Mouse (Mus musculus) heart, adult 11 months (tissue): ENCODE measurements around the gene Oxct1.
A peak's percentile ranks its signal among the peaks of the same experiment; 100 is the strongest.

Source experiments
- DNase-seq: peaks from one replicate; pipeline ENCODE4 v3.0.0; 2022

Oxct1 gene

DNA sequence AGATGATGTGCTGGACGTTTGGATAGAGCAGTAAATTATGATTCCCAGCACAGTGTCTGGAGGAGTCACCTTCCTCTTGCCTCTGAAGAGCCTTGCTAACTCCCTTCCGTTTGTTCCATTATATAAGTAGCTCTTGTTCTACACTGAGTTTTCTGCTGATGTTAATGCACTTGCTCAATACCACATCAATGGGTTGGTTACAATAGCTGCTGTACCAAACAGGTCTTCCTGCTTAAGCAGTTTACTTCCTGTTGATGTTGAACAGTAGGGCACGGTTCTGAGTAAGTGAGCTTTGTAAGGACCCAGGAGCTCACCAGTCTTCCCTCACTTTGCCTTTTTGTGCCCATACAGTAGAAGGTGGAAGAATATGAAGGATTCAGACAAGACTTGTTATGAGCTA lies 98.5 kb downstream of the Oxct1 start:
- peak; percentile 22 for DNase-seq

DNA sequence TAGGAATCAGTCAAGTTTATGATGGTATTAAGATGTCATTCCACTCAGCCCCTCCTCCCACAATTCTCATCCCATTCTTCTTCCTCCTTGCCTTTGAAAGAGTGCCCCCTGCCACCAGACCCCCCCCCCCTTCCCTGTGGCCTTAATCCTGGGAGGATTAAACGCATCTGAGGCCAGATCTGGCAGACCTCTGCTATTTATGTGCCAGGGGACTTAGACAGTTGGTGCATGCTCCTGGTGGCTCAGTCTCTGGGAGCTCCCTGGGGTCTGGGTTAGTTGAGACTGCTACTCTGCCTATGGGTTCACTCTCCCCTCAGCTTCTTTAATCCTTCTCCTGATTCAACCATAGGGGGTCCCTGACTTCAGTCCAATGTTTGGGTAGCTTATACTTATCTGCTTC lies 112.3 kb downstream of the Oxct1 start:
- DNase-seq, result no peak

DNA sequence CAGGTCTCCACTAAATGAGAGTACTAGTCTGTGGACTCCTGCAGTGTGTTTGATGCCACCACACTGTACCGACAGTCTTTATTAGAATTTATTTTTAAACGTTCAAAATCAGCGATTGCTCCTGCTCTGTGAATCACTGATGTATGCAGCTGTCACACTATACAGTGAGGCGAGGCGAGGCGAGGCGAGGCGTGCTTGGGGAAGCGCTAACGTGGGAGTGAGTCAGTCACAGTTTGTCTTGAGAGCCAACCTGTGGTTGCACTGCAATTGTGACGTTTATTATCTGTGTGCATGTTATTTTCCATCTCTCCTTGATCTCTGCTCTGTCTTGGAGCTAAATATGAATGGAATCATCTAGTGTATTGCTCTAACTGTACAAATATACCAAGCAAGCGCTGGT lies 113.3 kb downstream of the Oxct1 start:
- no peak for DNase-seq

DNA sequence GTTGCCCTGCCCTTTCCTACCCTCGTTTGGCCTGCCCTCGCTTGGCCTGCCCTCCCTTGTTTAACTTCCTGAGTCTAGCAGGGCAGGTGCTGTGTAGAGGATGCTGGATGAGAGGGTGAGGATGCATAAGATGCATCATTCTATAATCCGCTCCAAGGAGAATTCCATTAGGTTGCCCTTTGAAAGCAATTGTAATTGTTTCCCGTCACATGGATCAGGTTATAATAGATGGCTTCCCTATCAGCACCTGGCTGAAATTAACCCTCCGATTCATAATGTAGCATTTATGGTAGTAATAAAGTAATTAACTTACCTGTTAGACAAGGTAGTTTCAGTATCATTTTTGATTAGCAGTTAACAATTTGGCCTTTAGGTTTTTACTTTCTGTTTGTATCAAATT lies 119.2 kb downstream of the Oxct1 start:
- DNase-seq, result no peak

DNA sequence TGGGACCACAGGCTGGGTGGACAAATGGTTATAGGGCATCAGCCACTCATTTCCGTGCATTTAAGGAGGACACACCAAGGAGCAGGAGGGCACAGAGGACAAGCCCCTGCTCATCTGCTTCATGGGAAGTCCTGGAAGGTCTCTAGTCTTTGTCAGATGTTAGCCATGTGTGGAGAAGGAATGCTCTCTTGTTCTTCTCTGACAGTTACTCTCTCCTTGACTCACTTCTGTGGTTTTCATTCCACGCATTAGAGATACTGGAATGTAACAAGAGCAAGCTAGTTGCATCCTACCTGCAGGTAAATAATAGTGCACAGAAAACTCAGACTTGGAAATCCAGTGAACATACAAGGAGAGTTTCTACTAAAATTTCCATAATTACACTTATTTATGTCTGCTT lies 121.5 kb downstream of the Oxct1 start:
- DNase-seq, result no peak

DNA sequence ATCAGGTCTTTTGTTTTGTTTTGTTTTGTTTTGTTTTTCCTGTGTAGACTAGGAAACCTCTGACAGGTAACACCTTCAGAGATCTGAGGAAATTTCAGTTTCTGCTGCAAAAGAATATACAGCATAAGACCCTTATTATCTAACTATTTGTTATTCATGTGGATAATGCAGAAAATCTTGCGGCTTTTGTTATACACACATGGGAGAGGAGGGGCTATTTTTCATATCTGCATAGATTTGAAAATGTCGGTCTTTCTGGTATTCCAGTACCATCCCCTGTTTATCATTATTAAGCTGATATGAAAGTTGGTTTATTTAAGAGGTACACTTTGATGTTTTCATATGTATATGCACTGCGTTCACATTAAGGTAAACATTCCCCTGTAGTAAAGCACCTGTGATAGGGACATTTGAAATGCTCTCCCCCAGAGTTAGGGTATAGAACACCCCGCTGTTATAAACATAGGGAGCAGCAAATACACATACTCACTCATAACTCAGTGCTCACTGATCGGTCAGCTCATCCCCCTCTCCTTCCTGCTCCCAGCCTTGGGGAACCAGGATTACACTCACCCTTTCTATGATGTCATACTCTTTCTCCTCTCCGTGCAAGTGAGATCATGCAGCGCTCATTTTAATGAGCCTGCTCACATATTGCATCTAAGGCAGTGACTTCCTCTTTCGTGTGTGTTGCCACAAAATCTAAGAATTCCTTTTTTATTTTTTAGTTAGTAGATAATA lies 122.6 kb downstream of the Oxct1 start:
- no peak for DNase-seq

DNA sequence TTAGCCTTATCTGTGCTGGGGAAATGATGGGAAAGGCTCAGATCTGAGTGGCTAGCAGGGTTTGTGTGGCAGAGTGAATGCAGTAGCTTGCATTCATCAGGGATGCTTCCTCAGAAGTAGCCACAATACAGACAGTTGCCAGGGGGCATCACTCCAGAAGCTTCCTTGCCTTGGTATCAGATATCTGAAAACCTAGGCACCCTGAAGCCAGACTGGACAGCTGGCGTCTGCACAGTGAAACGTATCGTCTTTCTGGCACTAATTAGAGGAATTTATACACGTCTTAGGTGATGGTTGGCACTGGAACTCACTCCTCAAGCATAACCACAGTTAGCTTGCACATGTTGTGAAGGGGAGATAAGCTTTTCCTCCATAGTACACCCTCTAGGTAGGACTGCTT lies 128.5 kb downstream of the Oxct1 start:
- no peak for DNase-seq

DNA sequence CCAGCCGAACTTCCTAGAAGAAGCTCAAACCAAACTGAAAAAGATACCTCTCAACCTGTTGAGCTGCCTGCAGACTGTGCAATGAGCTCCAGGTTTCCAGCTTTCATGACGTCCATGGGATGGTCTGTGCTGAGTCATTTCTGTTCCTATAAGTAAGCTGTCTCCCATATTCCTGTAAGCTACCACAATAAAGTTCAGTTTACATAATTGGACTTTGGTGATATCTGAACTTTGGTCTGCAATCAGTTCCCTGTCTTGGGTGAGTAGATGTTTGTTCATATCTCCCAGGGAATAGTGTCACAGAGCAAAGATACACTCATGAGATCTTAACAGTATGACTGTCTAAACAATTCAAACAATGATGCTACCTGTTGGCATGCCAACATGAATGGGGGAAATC lies 141.8 kb downstream of the Oxct1 start:
- DNase-seq, result no peak

DNA sequence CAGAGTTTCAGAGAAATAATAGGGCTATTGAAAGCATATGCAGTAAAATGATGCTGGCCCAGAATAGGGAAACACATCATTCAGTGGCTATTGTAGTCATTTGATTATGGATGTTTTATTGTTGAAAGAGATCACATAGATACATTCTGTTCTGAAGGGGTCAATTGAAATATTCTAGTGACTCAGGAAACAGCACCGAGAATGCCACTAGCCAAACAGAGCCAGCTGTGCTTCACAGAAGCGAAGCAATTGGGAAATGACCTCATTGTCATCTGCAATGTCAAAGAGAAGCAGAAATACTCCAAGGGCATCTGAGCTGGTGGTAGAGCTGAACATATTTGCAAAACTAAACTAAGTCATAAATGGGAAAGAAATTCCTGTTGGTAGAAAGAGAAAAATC lies 145.4 kb downstream of the Oxct1 start:
- no peak for DNase-seq

DNA sequence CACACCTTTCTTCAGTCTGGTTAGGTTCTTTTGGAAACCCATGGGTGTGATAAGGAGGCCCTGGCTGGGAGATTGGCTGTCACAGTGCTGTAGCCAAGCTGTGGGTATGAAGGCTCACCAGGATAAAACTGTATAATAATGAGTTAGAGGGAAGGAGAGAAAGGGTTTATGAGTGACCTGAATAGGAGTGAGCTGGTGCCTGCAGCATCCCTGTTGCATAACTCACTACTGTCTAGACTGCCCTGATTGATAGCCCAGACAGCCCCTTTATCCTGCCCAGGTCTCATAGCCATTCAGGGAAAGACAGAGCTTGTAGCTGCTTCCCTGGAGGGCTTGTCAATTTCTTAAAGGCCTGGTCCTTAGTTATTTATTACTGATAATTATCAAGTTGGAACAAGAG lies 171.7 kb downstream of the Oxct1 start:
- no peak for DNase-seq
